Mouse (Mus musculus): ENCODE results near the gene Flnc. TPM values are rescaled to one million over a fixed set of nuclear protein-coding genes. Genes with fewer than 3 reads are reported as not detected.

Flnc gene
- polyA plus RNA-seq, 1 experiment from 2014 or later, result 47.7 TPM

GRCm38 (mm10) chr6:29507447-29508309, 74.6 kb downstream of the Flnc start, which contains the start of gene Kcp:
Gene Kcp, minus strand, starts transcription at chr6:29507952.
- Histone ChIP-seq H3K9ac (ENCODE audit: low read length) (peak within 1 kb of the TSS; percentile 70), H3K9me3 (ENCODE audit: control insufficient read depth, low read length) (no peaks in the 10 kb centered on the region), H3K27ac (replicated peaks in 1 of 2; ENCODE audit: control insufficient read depth in 1 of 2, insufficient read depth in 1 of 2, low read depth in 2 of 2, low read length in 2 of 2) (no peak within 1 kb of the TSS), H3K4me1 (ENCODE audit: control insufficient read depth in 2 of 2, insufficient read depth in 2 of 2, low read length in 2 of 2) (peaks cover 15 to 17% of the 10 kb centered on the region in 2 experiments), H3K27me3 (ENCODE audit: control insufficient read depth, insufficient read depth, low read length) (peaks cover 3% of the 10 kb centered on the region; the same call in 1 of the 2 replicates), H3K36me3 (ENCODE audit: control insufficient read depth, insufficient read depth, low read length) (no peaks in the 10 kb centered on the region), H3K4me2 (ENCODE audit: low read length) (peak within 1 kb of the TSS; percentile 85), H3K4me3 (ENCODE audit: control insufficient read depth in 1 of 2, insufficient read depth in 1 of 2, low read depth in 1 of 2, low read length in 2 of 2) (peak within 1 kb of the TSS; percentile 64 to 66)
- peak; percentile 23 for ATAC-seq (ENCODE audit: insufficient number of reproducible peaks, insufficient read depth, low FRiP score, low read depth)
- under 1% methylated on average over 45 of the region's 47 CpGs for WGBS

GRCm38 (mm10) chr6:29509086-29509485, 76.0 kb downstream of the Flnc start:
- Histone ChIP-seq H3K36me3 (ENCODE audit: control insufficient read depth, insufficient read depth, low read length) (no peaks in the 10 kb centered on the region), H3K9ac (ENCODE audit: low read length) (no peak overlapping the region), H3K27me3 (ENCODE audit: control insufficient read depth, insufficient read depth, low read length) (peaks cover 3% of the 10 kb centered on the region; the same call in 1 of the 2 replicates), H3K9me3 (ENCODE audit: control insufficient read depth, low read length) (no peaks in the 10 kb centered on the region), H3K27ac (replicated peaks in 1 of 2; ENCODE audit: control insufficient read depth in 1 of 2, insufficient read depth in 1 of 2, low read depth in 2 of 2, low read length in 2 of 2) (0 out of 4 replicates have a peak overlapping the region, but pooled peaks of 1 of the 2 experiments have one; percentile 6), H3K4me1 (ENCODE audit: control insufficient read depth in 2 of 2, insufficient read depth in 2 of 2, low read length in 2 of 2) (peaks cover 19 to 27% of the 10 kb centered on the region in 2 experiments), H3K4me3 (ENCODE audit: control insufficient read depth in 1 of 2, insufficient read depth in 1 of 2, low read depth in 1 of 2, low read length in 2 of 2) (no peak overlapping the region), H3K4me2 (ENCODE audit: low read length) (no peak overlapping the region)
- WGBS, result 40% methylated on average over 2 of the region's 2 CpGs
- no peak for ATAC-seq (ENCODE audit: insufficient number of reproducible peaks, insufficient read depth, low FRiP score, low read depth)

Small RNA genes lying within 50 kb of the gene (microRNA-seq; reads per million reads assigned to microRNA genes)
- gene Gm26220, result not detected
- gene Gm44354, result not detected

Other genes with a start within 250 kb of the Flnc start
- gene Impdh1, start 216.9 kb upstream of the Flnc start, polyA plus RNA-seq (2014; fragmentation: Nextera tagmentation; extraction: Ambion mirVana), result 32.2 and 32.5 TPM in 2 replicates
- gene Hilpda, start 160.8 kb upstream of the Flnc start, polyA plus RNA-seq (2014; fragmentation: Nextera tagmentation; extraction: Ambion mirVana), result 26.4 and 28.2 TPM in 2 replicates
- 0.20 and 0.35 TPM in 2 replicates for gene Fam71f2, start 153.7 kb upstream of the Flnc start, polyA plus RNA-seq (2014; fragmentation: Nextera tagmentation; extraction: Ambion mirVana)
- 0.15 TPM in 1 of 2 replicates, not detected in the other for gene Fam71f1, start 114.1 kb upstream of the Flnc start, polyA plus RNA-seq (2014; fragmentation: Nextera tagmentation; extraction: Ambion mirVana)
- gene Calu, start 85.2 kb upstream of the Flnc start, polyA plus RNA-seq (2014; fragmentation: Nextera tagmentation; extraction: Ambion mirVana), result 452 and 458 TPM in 2 replicates
- gene Opn1sw, start 44.8 kb upstream of the Flnc start, polyA plus RNA-seq (2014; fragmentation: Nextera tagmentation; extraction: Ambion mirVana), result 0.46 and 1.1 TPM in 2 replicates
- gene Ccdc136, start 36.9 kb upstream of the Flnc start, polyA plus RNA-seq (2014; fragmentation: Nextera tagmentation; extraction: Ambion mirVana), result 28.3 and 30.8 TPM in 2 replicates
- 208 and 250 TPM in 2 replicates for gene Atp6v1f, start 34.5 kb downstream of the Flnc start, polyA plus RNA-seq (2014; fragmentation: Nextera tagmentation; extraction: Ambion mirVana)
- gene Atp6v1fnb, start 38.2 kb downstream of the Flnc start, polyA plus RNA-seq (2014; fragmentation: Nextera tagmentation; extraction: Ambion mirVana), result not detected in 2 replicates
- gene Kcp, start 74.7 kb downstream of the Flnc start, polyA plus RNA-seq (2014; fragmentation: Nextera tagmentation; extraction: Ambion mirVana), result 10.0 and 10.2 TPM in 2 replicates
- gene Irf5, start 93.4 kb downstream of the Flnc start, polyA plus RNA-seq (2014; fragmentation: Nextera tagmentation; extraction: Ambion mirVana), result 5.0 and 5.3 TPM in 2 replicates
- 65.4 and 66.6 TPM in 2 replicates for gene Tnpo3, start 176.6 kb downstream of the Flnc start, polyA plus RNA-seq (2014; fragmentation: Nextera tagmentation; extraction: Ambion mirVana)

Measured in heart, embryonic 14.5 days (tissue).